Mouse (Mus musculus) embryo, embryonic 11.5 days (tissue): ENCODE results near the gene Cys1.

Source experiments
- DNase-seq: peaks from one replicate; pipeline ENCODE4 v3.0.0-alpha.2; 2012; ENCODE audit warnings: low read depth, low spot score

The Cys1 gene

DNA sequence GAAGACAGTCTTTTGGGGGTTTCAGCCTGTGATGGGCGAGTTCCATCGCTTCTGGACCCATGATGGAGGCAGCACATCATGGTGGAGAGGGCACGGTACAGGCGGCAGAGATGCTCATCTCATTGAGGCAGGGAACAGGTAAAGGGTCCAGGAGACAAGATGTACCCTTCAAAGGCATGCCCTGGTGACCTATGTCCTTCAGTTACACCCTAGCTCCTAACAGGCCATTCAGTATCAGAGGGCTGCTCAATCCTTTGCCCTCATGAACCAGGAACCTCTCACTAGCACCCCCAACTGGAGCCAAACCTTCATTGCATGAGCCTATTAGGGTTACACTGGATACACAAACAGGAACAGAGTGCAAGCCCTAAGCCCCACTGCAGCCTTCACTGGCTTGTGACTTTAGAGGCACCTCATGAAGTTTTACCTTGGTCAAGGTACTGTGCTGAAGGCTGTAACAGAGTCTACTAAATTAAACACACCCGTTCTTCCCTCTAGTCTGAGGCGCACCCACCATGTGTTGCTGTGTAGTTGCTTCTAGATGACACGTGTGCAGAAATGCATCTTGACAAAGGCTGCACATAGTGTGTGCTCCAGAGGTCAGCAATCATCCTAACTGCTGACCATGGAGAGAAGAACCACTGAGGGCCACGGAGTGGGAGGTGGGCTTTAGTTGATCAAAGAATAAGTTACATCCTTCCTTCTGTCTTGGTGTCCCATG is 16.0 kb upstream of the Cys1 start:
- no peak for DNase-seq

DNA sequence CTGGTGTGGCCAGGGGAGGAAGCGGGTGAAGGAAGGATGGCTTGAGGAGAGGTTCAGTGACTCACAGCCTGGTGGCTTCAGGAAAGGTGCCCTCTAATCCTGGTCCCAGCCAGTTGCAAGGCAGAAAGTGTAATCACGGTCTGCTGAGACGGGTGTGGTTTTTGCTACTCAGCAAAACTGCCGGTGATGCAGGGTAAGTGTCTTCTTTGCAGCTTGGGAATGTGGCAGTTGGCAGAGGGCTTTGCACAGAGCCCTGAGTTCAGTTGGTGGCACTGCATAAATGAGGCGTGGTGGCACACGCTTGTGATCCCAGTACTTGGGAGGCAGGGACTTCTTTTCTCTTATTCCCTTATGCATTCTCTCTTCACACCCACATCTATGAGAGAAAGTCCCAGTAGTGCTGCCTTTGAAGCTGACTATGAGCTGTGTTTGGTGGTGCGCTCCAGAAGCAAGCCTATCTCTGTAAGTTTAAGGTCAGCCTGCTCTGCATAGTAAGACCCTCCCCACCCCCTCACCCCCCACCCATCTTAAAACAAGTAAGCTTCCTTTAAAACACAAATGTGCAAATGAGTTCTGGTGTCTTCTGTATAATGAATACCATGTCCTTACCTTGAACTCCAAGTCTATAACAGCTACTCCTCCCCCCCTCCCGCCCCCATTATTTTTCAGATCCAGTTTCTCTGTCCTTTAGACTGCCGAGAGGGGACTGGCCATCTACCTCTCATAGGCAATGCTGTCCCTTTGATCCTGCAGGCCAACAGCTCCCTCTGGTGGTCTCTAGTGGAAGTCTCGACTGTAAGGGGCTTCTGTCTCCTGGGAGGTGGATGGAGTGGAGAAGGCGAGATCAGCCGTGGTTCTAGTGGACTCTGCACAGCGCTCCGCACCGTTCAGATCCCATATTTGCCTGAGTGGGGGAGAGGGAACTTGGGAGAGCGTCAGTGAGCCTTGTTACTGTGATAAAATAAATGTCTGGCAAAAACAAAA is 15.2 kb upstream of the Cys1 start:
- DNase-seq: peak; percentile 82

DNA sequence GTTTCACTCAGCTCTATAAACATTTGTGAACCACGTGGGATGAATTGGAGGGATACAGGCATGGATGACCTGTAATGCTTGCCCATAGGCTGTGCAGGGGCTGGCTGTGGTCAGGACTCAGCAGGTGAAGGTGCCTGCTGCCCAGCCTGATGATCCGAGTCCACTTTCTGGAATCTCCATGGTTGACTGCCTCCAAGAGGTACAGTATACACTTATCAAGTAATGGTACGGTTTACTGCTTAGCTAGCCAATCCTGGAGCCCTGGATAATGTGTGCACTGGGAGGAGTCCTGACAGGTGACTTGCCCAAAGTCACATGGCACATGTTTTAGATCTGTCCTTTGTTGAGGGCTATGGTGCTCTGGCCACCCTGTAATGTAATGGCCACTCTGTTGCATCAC is 8.7 kb upstream of the Cys1 start:
- DNase-seq: no peak

DNA sequence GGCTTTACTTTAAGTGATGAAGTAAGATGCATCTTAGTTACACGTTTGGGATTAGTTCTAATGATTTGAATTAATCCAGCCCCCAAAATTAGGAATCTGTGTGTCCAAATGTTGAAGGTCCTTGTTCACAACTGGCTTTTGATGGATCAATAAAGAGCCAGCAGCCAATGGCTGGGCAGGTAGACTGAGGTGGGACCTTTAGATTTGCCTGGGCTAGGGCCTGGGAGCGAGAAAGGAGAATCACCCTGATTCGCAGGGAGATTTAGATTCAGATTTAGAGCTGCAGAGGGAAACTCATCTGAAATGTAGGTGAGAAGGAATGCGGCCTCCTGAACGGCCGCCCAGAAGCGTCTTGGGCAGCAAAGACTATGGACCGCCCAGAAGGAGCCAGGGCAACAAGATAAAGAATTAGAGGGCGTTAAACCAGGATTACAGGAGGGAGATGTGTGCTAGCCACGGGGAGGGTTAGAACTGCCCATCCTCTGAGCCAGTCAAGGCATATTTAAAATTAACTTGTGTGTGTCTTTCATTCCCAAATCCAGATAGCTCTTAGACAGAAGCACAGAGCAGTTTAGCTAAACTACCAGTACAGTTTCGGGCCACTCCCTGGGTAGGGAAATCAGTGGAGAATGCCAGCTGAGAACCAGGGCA is 5.2 kb upstream of the Cys1 start:
- DNase-seq: no peak

DNA sequence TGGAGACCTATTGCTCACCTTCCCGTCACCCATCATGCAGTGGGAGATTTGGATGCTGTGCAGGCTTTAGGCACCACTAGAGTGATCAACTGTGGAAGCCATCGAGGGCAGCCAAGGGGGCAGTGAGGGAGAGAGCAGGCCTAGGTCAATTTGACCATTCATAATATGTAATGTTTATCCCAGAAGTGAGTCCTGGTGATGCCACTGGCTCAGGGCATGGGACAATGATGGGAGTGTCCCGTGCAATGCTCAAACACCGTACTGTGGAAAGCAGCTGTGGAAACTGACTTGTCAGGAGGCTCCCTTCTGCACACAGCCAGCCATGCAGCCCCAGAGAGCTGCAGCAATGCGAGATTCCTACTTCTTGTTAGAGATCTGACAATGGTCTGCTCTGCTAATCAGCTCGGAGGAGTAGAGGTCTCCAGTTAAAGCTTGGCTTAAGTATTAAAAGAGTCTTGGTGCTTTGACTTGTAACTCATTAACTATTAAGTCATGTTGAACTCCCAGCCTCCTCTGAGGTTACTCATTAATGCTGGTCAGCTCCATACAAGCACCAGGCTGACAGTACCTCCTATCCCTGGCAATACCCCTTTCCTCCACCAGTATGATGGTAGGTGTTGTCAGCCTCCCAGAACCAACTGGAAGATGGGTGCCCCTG is 4.6 kb upstream of the Cys1 start:
- no peak for DNase-seq

DNA sequence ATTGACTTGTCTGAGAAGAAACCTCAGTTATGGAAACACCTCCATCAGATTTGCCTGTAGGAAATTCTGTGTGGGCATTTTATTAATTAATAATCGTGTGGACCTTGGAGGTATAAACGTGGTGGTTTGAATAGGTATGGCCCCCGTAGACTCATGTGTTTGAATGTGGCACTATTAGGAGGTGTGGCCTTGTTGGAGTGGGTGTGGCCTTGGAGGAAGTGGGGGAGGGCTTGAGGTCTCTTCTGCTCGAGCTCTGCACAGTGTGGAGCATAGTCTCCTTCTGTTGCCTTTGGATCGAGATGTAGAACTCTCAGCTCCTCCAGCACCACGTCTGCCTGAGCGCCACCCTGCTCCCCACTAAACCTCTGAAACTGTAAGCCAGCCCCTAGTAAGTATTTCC is 1.8 kb upstream of the Cys1 start:
- no peak for DNase-seq

DNA sequence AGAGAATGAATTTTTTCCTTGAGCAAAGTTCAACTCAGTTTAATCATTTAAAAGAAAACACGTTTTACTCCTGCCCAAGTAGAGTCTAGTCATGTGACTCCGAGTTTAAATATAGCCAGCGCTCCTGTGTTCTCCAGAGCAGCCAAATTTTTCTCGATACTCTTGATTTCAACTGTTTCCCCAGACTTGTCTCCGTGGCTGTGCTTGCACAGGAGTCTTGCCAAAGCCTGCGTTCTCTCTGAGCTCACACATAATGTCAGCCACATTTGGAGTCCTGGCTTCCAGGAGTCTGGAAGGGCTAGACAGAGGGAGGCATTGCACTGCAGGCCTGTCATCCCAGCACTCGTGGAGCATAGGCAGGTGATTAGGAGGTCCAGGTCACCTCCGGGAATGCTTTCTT is 950 bp upstream of the Cys1 start:
- no peak for DNase-seq

DNA sequence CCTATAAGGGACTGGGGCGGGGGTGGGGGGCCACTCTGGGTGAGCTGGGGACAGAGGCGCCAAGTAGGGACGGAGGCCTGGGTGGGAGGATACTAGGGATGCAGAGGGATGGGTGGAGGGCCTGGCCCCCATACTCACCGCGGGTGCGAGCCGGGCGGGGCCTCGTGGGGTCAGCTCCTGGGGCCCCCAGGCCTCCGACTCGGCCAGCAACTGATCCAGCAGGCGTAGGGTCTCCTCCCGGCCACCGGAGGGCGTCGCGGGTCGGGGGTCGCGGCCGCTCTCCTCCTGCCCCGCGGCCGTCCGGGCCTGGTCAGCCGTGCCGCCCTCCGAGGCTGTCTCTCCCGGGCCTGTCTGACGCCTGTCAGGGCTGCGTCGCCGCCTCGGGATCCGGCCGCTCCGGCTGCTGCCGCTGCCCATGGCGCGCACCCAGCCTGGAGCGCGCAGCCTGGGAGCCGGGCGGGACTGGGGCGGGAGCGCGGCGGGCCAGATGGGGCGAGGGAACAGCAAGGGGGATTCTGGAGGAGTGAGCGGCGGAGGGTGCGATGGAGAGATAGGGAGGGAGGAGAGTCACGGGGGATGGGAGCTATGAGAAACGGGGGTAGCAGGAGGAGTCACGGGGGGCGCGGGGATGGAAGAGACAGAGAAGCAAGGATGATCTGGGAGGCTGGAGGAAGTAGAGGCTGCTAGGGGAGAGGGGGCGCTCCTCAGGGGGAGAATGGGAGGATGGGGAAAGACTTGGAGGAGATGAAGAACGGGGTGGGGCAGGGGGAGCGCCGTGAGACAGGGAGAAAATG is 924 bp downstream of the Cys1 start:
- DNase-seq: no peak

DNA sequence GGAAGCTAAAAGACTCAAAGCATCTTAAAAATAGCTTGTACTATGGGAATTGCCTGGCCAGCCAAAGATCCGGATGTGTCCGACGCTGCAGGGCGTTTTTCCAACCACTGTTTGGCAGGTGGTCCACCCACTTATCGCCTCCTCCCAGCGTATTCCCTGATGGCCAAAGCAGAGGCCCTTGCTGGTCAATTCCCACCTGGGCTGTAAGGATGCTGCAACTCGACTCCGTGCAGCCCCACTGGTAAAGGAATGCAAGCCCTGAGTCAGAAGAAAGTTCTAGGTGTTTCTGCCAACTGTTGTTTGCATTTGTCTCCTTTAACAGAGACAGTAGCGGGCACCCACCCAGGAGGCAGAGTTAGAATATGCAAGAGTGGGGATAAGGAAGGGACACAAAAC is 1.5 kb downstream of the Cys1 start:
- no peak for DNase-seq

DNA sequence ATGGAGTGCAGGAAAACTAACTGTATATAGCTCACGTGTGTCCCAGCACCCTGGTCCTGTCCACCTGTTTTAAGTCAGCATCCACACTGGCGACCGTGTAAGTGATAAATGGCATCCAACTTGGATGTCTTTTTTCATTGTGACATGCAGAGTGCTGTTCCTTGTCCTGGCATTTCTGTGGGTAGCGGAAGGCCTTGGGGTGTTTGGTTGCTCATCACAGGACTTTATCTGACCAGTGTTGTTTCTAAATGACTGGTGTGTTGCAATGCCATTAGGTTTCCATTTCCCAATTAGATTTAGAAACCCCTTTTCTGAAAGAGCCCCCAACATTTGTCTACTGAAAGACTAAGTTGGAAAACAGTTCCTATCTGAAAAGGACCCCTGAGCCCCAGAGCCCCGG is 19.5 kb downstream of the Cys1 start:
- no peak for DNase-seq

DNA sequence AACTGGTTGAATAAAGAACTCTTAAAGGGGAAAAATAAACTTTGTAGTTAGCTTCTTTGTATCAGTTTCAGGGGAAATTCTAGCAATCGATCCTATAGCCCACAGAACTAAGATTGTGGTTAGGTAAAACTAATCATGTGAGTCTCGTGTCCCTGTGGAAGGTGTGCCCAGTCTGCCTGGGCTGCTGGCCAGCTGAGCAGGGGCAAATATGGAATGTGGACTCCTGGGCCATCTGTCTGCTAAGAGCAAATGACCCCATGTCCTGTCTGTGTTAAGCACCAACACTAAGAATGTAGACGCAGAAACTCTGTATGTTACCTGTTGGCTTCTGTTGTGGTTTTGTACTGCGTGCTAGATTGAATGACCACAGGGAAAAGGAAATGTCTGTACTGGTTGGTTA is 20.5 kb downstream of the Cys1 start:
- DNase-seq: no peak

DNA sequence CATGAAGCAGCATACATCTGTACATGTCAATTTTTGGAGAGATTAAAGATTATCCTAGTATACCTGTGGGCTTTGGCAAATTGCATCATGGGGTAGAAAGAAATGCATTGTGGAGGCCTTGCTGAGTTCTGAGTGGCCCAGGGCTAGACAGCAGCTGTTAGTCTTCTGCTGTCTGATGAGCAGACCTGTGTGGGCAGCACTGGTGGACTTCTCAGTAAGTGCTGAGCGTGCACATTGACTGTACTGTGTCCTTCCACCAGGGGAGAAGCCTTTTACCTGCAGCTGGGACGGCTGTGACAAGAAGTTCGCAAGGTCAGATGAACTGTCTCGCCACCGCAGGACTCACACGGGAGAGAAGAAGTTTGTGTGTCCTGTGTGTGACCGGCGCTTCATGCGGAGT is 21.7 kb downstream of the Cys1 start:
- DNase-seq: no peak

DNA sequence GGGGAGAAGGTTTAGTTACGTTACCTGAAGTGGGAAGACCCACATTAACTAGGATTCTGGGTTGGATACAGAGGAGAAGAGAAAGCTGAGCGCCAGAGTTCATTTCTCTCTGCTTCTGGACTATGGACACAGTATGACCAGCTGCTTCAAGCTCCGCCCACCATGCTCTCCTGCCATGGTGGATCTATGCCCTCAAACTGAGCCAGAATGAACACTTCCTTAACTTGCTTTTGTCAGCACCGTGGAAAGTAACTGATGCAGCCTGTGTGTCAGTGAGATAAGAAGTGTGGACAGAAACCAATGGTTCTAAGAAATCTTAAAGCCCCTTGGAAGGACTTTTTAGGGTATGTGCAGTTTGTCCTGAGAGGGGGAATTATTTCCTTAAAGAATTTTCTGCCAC is 22.6 kb downstream of the Cys1 start:
- DNase-seq: no peak

DNA sequence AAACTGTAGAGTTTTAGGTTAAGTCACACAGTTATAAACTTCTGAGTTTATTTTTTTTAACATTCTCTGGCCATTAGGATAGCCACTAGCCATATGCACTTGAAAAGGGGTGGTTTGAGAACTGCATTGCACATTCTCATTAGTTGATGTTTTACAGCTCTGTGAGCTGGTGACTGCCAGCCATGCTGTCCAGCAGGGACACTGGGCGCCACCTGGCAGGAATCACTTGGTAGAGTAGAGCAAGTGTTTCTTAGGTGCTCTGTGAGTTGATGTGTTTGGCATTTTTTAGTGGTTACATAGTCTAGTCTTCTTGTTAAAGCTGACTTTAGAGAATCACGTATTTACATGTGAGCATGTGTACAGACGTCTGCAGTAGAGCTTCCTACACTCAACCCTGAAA is 25.2 kb downstream of the Cys1 start:
- DNase-seq: no peak

DNA sequence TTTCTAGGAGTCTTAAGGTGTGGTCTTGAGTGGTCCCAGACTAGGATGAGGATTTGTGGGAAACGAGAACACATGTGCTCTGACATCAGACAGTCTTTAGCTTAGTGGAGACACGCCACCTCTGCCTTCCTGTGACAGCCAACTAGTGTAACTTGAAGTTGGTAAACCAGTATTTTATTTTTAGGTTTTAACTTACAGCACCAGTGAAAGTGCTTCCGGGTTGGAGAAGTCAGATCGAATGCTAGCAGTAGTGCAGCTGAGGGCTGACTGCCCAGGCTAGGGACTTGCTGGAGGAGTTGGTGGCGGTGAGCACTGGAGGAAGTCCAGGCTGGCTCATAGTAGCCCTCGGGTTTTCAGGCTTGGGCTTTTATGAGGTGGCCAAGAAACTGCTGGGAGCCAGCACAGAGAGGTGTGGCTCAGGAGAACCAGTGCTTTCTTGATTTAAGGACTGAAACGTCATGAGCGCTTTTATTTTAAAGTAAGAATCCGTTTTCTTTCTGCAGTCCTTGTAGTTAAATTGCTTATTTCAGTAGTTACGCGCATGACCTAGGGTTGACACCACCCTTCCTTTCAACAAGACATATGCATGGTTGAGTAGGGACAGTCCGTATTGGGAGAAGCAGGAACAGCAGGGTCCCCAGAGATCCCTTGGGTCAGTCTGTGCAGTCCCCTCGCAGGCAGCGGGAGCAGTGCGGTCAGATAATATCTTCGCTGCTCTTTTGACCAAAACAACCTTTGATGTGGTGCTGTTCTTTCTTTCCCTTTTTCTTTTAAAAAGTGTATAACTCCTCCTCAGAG is 27.3 kb downstream of the Cys1 start:
- no peak for DNase-seq

DNA sequence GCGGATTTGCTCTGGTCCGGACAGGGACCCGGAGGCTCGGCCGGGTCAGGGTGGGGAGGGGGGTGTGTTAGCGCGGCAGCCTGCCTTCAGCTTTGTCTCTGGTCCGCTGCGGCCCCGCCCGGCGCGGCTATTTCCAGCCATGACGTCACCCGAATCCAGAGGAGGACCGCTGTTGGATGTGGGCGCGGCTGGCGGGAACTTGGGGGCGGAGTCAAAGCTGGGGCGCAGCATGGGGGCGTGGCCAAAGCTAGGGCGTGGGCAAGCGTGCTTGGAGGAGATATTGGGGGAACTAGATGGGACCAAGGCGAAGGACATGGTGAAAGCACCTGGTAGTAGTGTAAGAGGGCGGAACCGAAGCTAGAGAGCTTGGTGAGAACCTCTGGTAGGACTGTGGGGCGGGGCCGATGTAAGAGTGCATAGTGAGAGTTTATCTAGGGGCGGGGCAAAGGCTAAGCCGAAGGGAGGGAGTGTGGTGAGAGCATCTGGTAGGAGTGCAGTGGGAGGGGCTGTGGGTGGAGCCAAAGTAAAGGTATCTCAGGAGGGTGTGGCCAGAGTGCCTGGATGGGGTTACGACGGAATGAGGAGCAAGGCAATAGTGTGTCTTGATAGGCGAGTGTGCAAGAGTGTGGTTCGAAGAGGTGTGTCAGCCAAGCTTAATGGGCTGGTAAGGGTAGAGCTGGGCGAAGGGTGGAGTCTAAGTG is 29.8 kb downstream of the Cys1 start:
- peak; percentile 90 for DNase-seq

DNA sequence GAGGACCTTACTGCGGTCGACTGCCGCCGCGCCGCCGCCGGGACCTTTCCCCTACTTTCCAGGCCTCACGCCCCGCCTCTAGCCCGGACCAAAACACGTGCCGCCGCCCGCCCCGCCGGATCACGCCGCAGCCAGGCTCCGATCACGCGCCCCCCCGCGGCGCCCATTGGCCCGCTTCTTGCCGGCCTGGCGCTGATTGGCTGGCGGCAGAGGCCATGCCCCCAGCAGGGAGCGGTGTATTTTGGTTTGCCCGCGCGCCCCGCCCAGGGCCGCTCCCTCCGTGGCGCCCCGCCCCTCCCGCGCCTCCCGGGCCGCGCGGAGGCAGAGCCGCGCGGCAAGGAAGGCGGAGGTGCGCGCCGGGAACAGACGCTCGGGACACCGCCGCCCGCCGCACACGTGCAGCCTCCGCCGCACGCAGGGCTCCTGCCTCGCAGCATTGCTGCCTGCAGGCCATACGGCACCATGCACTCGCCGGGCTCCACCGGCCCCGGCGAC is 30.5 kb downstream of the Cys1 start, which contains the start of gene Klf11:
Gene Klf11, plus strand, starts transcription at position 212 of the 495 bp plus-strand sequence.
- DNase-seq: peak; percentile 94

DNA sequence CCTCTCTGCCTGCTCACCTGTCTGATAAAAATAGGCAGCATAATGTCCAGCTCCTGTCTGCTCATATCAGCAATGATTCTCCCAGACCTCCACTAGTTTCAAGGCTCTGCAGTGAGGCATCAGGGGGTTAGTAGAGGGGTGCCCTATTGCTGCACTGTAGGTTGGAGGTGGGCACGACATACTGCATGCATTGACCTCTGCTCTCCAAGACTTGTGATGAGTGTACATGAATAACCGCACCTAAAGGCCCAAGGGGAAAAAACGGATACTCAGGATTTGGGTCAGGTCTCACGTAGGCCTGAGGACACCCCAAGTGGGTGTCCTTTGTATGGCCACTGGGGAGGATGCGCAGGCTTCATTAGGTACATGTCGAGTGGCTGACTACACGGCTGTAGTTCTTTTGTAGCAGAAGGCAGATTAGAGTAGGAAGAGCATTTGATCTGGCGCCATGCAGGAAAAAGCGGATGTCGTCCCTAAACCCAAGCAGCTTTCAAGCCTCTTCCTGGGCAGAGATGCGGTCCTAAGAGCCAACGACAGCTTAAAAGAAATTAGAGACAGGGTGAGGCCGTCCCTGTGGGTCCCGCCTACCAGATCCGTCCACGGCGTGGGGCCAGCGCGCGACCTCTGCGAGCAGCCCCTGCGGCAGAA is 31.1 kb downstream of the Cys1 start:
- DNase-seq: no peak

DNA sequence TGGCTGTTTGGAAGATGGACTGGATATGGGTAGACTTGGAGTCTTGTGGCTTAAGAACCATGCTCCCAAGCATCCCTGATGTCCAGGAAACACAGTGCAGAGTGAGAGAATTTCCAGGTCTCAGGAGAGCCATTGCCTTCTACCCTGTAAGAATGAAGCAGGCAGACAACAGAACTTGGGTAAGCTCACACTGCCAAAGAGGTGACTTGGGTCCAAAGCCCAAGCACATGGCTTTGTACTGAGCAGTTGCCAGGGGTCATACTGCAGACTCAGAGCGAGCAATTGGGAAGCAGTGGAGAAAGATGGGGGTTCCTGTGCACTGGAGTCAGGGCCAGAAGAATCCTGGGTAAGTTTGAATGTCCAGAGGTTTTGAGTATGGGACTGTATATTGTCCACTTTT is 33.5 kb downstream of the Cys1 start:
- DNase-seq: no peak
